Mouse (Mus musculus) olfactory bulb, adult 2 months (tissue): ENCODE measurements at regions not wholly inside any gene's neighbourhood (a gene's known extent, or its start where the extent isn't known, plus 50 kb on each side); places are given as distances from the start of the nearest gene placed in this dataset.

ENCODE experiments used
- CTCF ChIP-seq: fragments of 200-500 bp; IDR thresholded peaks from 2 replicates; pipeline ENCODE4 v1.5.1; 2012; ENCODE audit warnings: low read depth, mild to moderate bottlenecking, low read length, moderate library complexity; ENCODE audit not compliant: insufficient read depth
- POLR2A ChIP-seq: fragments of 200-500 bp; IDR thresholded peaks from 2 replicates; pipeline ENCODE4 v1.6.1; 2012; ENCODE audit warnings: mild to moderate bottlenecking, low read depth, low read length, moderate library complexity; ENCODE audit not compliant: insufficient read depth

- TF ChIP-seq CTCF (no peak), POLR2A (no peak)
These were observed 346.8 kb downstream of the 1190002N15Rik start for GRCm38 (mm10) chr9:94191083-94191482.
